Mouse (Mus musculus): ENCODE results near the gene Tspyl4. TPM values are rescaled to one million over a fixed set of nuclear protein-coding genes. Genes with fewer than 3 reads are reported as not detected.
"Not testable (repeated sequence)": the region's sequence is repeated elsewhere in the genome, so short reads cannot be mapped to it uniquely, and the experiment has no call there.

The Tspyl4 gene
- 6.7 to 13.1 TPM (median 8.1 TPM) in 3 replicates for total RNA-seq (2017)

- ATAC-seq (replicated peaks; ENCODE audit: insufficient number of reproducible peaks, low FRiP score, low TSS enrichment, poor library complexity, severe bottlenecking), result peak; percentile 98
Measured at GRCm38 (mm10) chr10:34297299-34297979, at the start of gene Tspyl4. TSS of gene Tspyl4 (plus strand) at chr10:34297442.

DNA sequence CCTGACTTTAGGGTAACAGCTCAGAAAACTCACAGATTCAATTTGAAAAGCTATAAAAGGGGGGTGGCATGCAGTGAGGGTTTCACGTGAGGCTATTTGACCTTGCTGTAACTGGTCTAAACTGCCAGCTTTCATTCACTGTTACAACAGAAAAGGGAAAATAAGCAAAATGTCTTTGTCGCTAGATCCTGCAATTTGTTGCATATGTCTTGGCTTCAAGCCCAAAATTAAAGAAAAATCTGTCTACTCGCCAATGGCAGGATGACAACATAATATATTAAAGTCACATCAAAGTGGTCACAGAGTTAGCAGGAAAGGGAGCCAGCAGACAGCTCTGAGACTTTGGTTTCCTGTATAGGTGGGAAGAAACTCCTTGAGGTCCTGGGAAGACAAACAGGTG lies 49.5 kb upstream of the Tspyl4 start:
- no peak for ATAC-seq (replicated peaks; ENCODE audit: insufficient number of reproducible peaks, low FRiP score, low TSS enrichment, poor library complexity, severe bottlenecking)

DNA sequence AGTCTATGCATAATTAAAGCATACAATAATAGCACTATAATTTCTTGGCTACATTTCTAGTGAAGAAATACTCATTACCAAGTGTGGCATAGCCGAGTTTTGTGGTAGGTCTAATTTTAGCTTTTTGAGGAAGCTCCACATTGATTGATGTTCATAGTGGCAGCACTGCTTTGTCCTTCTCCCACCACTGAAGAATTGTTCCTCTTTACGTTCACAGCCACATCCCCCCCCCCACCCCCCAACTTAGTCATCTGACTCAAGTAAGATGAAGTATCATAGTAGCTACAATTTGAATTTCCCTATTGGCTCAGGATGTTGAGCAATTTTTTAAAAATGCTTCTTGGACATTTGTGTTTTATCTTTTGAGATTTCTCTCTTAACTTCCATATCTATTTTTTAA lies 47.6 kb upstream of the Tspyl4 start:
- peak; percentile 87 for ATAC-seq (replicated peaks; ENCODE audit: insufficient number of reproducible peaks, low FRiP score, low TSS enrichment, poor library complexity, severe bottlenecking)

- ATAC-seq (replicated peaks; ENCODE audit: insufficient number of reproducible peaks, low FRiP score, low TSS enrichment, poor library complexity, severe bottlenecking), result not testable (repeated sequence)
Measured at GRCm38 (mm10) chr10:34252833-34253232, 44.4 kb upstream of the Tspyl4 start.

- no peak for ATAC-seq (replicated peaks; ENCODE audit: insufficient number of reproducible peaks, low FRiP score, low TSS enrichment, poor library complexity, severe bottlenecking)
Measured at GRCm38 (mm10) chr10:34265106-34265505, 32.1 kb upstream of the Tspyl4 start.

GRCm38 (mm10) chr10:34267312-34268070 lies 29.8 kb upstream of the Tspyl4 start:
- no peak for ATAC-seq (replicated peaks; ENCODE audit: insufficient number of reproducible peaks, low FRiP score, low TSS enrichment, poor library complexity, severe bottlenecking)

DNA sequence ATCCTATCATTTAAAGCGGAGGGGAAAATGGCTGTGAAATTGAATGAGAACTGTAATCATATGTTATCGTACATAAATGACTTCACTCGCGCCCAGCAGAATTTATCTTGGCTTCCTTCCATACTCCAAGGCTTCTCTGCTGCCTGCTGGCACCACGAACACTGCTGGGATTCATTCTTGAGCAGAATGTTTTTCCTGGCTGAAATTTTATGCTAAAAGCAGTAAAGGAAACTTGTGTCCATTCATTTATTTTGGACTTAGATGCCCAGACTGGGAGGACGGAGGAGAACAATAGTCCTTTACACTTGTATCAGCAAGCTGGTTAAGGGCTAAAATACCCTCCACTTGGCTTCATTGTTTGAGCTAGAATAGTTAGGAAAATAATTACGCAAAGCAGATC lies 25.6 kb upstream of the Tspyl4 start:
- no peak for ATAC-seq (replicated peaks; ENCODE audit: insufficient number of reproducible peaks, low FRiP score, low TSS enrichment, poor library complexity, severe bottlenecking)

DNA sequence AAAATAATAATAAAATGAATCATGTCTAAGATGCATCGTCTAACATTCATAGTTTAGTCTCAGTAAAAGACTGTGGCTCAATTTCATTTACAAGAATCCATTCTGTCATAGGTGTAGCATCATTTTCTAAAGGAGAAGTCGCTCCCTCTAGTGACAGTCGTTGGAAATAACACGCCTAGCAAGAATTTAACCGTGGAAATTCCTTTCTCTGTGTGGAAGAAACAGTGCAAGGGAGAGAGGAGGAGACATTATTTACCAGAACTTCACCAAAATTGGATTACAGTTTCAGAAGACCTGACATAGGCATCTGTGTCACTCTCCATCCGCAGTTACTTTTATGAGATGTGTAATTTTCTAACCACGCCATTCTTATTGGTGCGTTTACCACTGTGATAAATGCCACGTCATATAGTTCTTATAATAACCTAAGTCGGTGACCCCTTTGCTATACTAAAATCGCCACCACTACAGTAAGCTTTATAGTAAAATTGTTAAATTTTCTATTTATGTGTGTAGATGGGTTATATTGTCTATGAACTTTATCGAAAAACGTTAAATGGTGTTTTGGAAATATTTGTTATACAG lies 16.6 kb upstream of the Tspyl4 start:
- ATAC-seq (replicated peaks; ENCODE audit: insufficient number of reproducible peaks, low FRiP score, low TSS enrichment, poor library complexity, severe bottlenecking), result no peak

- ATAC-seq (replicated peaks; ENCODE audit: insufficient number of reproducible peaks, low FRiP score, low TSS enrichment, poor library complexity, severe bottlenecking), result no peak
Measured at GRCm38 (mm10) chr10:34281211-34281961, 15.9 kb upstream of the Tspyl4 start.

DNA sequence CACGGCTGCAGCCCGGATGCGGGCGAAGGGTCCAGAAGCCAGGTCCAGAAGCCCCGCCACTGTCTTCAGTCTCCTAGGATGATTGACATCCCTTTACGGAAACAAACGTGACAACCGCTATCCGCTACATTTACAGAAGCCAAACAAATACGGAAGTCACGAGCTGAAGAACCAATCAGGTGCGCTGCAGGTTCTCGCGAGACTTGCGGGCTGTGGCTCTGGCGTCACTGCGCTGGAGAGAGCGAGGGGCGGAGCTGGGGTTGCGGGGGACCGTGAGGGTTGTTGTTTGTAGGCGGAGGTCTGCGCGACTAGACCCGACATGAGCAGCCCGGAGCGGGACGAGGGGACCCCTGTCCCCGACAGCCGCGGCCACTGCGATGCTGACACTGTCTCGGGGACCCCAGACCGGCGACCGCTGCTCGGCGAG lies 15.3 kb upstream of the Tspyl4 start, which contains the start of gene Tspyl1:
Gene Tspyl1, plus strand, starts transcription at position 229 of the 427 bp plus-strand sequence.
- peak; percentile 98 for ATAC-seq (replicated peaks; ENCODE audit: insufficient number of reproducible peaks, low FRiP score, low TSS enrichment, poor library complexity, severe bottlenecking)

DNA sequence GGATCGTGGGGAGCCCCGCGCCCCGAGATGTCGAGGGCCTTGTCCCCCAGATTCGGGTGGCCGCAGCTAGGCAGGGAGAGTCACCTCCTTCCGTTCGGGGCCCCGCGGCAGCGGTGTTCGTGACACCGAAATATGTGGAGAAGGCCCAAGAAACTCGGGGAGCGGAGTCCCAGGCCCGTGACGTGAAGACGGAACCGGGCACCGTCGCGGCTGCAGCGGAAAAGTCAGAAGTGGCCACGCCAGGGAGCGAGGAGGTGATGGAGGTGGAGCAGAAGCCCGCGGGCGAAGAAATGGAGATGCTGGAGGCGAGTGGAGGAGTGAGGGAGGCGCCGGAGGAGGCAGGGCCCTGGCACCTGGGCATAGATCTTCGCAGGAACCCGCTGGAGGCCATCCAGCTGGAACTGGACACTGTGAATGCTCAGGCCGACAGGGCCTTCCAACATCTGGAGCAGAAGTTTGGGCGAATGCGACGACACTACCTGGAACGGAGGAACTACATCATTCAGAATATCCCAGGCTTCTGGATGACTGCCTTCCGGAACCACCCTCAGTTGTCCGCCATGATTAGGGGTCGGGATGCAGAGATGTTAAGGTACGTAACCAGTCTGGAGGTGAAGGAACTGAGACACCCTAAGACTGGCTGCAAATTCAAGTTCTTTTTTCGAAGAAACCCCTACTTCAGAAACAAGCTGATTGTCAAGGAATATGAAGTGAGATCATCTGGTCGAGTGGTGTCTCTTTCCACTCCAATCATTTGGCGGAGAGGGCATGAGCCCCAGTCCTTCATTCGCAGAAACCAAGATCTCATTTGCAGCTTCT lies 14.6 kb upstream of the Tspyl4 start:
- peak; percentile 31 for ATAC-seq (replicated peaks; ENCODE audit: insufficient number of reproducible peaks, low FRiP score, low TSS enrichment, poor library complexity, severe bottlenecking)

DNA sequence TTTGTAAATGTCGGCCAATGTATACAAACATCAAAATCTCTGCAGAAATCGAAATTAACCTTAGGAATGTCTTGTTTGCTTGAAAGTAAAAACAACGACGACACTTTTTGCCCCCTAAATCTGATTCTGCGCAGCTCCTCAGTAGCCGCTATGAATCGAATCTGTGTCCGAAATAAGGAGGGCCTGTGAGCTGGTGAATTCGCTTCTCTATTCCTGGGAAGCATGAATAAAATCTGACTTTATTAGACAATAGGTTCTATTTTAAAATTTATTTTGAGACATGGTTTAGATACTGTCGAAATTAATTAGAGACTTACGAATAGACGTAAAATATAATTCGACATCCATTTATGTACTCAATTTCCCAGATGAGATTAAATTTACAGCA lies 337 bp upstream of the Tspyl4 start:
- no peak for ATAC-seq (replicated peaks; ENCODE audit: insufficient number of reproducible peaks, low FRiP score, low TSS enrichment, poor library complexity, severe bottlenecking)

- no peak for ATAC-seq (replicated peaks; ENCODE audit: insufficient number of reproducible peaks, low FRiP score, low TSS enrichment, poor library complexity, severe bottlenecking)
Measured at GRCm38 (mm10) chr10:34297980-34298753, 925 bp downstream of the Tspyl4 start.

- ATAC-seq (replicated peaks; ENCODE audit: insufficient number of reproducible peaks, low FRiP score, low TSS enrichment, poor library complexity, severe bottlenecking), result no peak
Measured at GRCm38 (mm10) chr10:34300368-34300767, 3.1 kb downstream of the Tspyl4 start.

DNA sequence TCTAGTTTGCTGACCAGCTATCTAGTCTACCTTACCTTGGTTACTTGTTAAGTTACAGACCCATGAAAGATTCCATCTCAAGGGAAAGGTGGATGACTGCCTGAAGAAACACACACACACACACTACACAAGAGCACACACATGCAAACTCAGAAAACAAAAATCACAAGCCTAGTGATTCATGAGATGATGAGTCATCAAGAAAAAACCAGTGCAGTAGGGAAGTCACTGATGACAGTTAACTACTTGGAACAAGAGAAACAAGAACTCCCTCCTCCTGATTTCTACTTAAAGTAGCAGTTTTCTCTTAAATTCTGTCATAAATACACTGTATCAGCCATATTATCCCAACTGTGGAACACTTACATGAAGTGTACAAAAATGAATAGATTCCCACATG lies 9.8 kb downstream of the Tspyl4 start:
- ATAC-seq (replicated peaks; ENCODE audit: insufficient number of reproducible peaks, low FRiP score, low TSS enrichment, poor library complexity, severe bottlenecking), result no peak

DNA sequence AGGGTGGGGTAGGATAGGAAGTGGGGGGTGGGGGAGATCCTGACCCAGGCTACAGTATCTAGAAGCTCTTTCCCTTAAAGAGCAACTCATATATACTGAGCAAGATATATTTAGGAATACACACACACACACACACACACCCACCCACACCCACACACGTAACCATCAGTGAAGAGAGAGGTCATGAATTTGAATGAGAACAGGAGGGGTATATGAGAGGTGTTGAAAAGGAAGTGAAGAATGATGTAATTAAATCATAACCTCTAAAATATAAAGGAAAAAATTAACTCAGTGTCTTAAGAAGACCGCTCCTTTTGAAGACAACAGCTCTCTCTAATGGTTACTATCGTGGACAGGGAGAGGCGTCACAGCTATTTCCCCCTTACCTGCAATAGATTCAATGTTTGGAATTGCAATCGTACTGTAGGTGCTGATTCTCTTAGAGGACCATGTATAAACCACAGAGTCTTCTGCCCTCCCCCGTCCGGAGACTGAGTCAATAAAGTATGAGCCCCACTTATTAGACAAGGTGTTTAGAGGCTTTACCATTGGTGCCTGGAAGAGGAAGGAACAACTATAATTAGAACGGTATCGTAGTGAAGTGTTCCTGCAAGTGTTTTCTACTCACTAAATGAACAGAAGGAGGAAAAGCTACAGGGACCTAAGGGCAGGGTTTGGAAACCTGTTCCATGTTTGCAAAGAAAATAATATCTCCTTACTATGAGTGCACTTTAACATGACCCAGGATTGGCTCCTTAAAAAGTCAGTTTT lies 12.9 kb downstream of the Tspyl4 start:
- no peak for ATAC-seq (replicated peaks; ENCODE audit: insufficient number of reproducible peaks, low FRiP score, low TSS enrichment, poor library complexity, severe bottlenecking)

- ATAC-seq (replicated peaks; ENCODE audit: insufficient number of reproducible peaks, low FRiP score, low TSS enrichment, poor library complexity, severe bottlenecking), result no peak
Measured at GRCm38 (mm10) chr10:34312536-34312935, 15.3 kb downstream of the Tspyl4 start.
